Mouse (Mus musculus) thymus, postnatal 4 days (tissue): ENCODE data around the gene Ncor2.

Source experiments
- DNase-seq: peaks from one replicate; pipeline ENCODE4 v3.0.0; 2021

Ncor2 gene

DNA sequence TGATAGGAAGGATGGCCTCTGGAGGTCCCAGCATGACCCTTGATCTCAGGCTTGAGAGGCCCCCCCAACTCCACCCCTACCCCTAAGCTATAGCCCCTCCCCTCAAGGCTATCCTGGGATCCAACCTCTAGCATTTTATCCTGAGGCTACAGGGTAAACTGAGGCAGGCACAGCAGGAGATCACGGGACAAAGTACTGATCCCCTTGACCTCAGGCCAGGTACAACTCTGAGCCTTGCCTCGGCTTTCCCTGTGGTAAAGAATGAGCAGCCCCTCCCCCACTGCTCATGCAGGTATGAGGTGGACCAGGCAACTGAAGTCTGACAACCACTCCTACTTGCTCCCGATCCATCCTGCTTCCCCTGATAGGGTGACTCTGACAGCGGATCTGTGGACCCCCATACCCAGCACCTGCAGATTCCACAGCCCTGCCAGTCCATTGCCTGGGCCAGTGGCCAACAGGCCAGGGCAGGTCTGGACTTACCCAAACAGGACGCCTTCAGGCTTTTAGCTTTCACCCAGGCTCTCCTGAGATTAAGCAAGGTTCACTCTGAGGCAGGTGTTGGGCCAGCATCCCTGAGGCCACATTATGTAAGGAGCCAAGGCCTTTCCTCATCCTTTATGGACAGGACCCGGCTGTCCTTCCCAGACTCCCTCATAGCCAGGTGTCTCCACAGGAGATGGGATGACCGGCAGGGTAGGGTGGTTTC lies 11.2 kb upstream of the Ncor2 start:
- no peak for DNase-seq

DNA sequence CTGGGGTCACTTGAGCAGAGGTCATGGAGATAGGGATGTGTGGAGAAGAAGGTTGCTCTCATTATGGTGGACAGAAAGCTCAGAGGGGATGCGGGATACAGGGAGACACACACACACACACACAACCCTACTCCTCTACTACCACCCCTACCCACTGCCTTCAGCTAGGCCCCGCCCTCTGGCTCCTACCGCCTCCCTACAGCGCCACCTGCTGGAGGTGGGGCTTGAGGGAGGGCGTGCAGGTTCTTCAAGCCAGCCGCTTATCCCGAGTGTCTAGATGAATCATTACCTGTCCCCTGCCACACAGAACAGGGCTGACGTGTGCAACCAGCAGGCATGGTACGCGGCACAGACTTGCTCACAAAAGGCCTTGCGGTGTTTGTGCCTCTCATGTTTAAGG lies 10.6 kb upstream of the Ncor2 start:
- peak; percentile 96 for DNase-seq

DNA sequence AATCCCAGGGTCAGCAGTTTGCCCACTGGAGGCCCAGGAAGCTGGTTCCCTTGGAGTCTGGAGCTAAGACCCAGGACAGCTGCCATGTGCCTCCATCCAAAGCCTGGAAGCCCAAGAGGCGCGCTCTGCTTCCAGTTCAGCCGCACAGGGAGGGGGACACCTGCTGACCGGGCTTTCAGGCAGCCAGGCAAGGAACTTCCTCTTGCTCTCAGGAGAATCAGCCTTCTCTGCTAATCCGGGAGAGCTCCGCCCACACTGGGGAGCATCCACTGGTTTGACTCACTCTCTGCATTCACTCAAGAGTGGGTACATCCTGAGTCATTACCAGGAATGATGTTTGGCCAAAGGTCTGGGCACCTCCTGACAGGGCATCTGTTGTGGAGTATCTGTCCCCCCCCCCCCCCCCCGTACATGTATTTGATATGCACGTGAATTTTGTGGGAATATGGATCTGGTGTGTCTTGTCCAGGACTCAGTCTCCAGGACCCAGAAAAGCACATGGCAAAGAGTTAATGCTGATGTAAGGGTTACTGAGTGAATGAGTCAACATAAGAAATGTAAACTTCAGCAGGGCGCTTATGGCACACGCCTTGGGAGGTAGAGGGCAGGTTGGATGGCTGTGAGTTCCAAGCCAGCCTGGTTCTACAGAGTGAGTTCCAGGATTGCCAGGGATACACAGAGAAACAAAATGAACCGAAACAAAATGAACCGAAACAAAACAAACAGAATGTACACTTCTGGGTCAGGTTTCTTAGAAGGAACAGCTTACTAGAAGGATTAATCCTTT lies 10.0 kb upstream of the Ncor2 start:
- DNase-seq: no peak

DNA sequence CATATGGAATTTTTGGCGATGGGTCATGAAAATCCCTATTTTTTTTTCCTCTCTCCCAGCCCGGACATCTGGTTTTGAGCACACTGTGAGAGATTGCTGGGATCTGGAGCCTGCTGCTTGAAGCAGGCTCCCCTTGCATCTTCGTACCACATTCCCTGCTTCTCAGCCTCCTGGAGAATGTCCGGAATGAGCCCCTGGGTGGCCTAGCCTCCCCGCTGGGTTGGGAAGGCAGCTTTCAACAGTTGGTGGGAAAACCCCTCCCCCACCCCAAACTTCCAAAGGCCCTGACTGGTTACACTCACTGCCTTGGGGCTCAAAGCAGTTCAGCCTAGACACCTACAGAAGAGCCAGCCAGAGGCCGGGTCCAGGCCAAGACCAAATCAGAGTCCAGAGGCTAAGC lies 5.8 kb upstream of the Ncor2 start:
- no peak for DNase-seq

DNA sequence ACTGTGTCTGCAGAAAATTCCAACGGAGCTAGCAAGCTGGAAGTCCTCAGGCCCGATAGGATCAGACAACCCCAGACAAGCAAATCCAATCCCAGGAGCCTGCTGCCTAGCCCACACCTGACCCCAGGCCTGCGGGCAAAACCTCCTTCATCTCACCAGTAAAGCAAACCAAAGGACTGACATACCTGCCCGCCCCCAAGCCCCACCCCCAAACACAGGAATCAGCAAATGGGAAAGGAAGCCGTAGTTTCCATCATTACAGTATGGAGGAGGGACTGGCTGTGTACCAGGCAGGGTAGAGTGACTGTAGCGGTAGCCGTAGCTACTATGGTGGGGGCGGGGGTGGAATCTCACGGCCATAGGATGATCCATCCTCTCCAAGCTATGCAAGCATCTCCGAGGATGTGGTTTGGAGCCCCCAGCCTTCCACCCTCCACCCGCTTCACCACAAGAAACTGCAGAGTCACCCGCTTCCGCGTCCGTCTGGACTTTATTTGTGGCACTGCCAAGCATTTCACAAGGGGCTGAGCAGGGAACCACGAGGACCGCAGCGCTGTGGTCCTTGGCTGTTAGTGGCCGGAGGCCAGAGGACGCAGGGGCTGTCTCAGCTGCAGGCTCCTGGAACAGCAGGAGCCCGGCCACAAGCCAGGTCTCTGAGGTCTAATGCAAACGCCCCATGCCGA lies 4.4 kb upstream of the Ncor2 start:
- peak; percentile 53 for DNase-seq

DNA sequence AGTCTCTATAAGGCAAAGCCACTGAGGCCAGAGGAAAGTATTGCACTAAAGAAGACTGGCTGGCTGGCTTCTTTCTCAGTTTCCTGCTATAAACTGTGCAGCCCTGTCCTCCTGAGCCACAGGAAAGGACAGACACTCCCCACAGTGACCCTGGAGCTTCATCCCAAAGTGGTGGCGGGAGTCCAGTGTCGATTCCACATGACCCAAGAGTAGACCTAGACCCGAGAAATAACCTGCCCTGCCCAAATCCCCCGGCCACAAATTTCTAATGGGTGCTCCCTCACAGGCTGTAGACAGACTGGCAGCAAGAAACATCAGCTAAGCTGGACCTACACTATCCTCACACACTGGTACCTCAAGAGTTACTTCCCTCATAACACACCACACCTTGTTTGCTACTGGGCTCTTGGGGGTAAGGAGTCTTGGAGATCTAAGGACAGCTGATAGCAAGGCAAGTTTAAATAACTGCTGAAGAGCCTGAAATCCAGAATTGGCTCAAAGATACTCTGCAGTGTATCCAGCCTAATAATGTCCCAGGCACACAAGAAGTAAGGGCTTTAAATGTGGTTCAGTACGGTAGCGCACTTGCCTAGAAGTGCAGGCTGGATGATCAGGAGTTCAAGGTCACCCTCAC lies 1.7 kb upstream of the Ncor2 start:
- no peak for DNase-seq

DNA sequence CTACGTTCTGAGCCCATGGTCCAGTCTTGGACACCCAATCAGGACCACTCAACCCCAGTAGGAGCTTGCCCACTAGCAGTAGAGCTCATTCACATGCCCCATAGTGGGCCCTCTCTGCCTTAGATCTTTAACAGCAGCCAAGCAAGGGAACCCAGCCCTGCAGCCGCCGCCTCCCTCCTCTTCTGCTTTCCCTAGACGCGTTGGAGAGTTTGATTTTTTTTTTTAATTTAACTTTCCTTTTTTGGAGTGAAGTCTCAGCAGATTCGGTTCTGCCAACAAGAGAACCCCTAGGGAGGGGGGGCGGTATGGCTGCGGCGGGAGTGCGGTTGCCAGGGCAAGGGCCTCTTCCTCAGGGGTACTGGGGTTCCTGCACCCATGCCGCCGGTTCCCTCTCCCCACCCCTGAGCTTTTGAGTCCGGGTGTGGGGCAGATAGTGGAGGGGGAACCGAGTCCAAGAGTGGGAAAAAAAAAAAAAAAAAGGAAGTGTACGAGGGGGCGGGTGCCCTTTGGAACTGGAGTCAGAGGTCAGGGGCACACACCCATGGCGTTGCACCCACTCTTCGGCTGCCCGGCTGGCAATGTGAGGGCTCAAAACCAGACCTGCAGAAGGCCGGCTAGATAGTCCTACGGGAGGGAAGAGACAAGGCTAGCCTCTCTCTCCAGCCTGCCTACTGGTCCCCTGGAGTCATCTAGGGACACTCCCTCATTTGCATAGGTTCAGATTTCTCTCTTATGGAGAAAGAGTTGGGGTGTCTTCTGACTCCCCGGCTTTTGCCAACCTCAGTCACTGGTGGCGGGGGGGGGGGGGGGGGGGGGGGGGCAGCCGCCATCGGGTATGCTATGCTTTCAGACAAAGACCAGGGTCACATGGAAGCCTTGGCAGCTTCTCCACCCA lies 963 bp upstream of the Ncor2 start:
- peak; percentile 60 for DNase-seq

DNA sequence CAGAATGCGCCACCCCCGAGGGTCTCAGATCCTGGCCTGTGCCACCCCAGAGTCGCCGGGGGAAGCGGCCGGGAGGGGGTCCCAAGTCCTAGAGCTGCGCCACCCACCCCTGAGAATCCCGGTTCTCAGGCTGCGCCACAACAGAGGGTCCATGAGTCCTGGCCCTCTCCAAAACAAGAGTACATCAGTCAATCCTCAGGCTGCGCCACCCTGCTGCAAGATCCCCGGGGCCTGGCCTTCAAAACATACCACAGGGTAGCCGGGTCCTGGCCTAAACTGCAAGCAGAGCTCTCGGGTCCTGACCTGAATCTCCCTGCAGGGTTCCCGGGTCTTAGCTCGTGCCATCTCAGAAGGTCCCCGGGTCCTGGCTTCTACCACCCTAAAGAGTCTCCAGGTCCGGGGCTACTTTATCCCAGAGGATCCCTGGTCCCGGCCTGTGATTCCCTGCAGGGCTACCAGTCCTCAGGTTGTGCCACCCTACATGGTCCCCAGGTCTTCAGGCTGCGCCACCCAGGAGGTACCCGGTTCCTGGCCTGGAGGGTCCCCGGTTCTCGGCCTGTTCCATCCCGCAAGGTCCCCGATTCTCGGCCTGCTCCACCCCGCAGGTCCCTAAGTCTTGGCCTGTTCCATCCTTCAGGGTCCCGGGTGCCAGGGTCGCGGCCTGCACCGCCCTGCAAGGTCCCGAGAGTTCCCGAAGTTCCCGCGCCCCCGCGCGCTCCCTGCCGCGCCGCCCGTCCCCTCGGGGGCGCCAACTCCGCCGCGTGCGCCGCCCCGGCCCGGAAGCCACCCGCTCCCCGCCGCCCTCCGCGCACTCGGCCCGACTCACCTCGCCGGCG lies 630 bp downstream of the Ncor2 start:
- DNase-seq: peak; percentile 86

DNA sequence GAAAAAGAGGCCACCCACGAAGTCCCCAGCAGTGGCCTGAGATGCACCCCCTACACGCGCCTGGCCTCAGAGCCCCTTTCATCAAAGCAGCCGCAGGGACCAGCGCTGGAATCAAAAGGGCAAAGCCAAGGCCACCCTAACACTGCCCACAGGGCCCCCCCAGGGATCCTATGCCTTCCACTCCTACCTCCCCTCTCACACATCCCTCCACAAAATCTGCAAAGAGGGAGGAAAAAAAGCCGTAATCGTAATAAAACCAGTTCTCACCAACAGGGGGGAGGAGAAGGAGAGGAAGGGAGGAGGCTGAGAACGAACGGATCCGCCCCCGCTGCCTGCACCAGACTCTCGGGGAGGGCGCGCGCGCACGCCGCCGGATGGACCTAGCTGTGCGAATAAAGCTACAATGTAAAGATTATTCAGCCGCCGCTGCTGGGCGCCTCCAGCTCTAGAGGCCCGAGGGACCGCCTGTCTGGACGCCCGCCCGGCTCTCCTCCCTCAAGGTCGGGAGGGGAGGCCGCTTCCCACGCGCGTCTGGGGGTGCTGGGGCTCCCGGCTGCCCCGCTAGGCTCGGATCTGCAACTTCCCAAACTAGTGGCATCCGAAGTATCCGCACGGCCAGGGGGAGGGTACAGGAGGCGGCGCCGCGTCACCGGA lies 1.4 kb downstream of the Ncor2 start:
- DNase-seq: peak; percentile 91

DNA sequence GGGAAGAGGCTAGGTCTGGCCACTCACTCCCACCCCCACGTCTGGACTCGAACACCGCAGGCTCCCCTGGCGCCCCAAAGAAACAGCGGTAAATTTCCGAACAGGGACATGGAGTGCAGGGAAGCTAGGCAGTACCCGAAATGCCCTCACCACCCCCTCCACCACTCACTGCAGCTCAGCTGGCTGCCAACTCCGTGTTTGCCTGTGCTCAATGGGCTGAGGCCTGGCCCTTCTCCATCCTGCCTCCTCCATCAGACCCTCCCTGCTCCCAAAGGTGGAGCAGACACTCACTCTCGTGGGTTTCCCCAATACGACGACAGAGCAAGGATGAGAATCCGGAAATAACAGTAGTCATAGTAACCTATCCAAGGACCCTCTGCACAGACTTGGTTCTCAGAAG lies 2.2 kb downstream of the Ncor2 start:
- no peak for DNase-seq

DNA sequence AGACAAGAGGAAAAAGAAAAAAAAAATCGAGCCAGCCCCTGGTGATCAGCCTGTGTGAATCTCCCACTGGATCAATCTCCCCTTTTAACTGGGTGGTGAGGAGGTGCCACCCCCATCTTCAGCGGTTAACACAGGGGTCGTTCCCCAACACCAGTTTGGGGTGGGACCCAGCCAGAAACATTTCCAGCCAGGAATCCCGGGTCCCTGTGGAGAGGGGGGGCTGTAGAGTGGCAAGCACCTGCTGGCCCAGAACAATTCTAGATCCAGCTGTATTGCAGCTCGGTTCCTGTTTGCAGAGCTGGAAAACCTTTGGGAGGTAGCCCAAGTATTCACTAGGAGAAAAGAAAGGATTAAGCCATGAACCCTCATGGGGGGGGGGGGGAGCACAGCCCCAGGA lies 2.7 kb downstream of the Ncor2 start:
- no peak for DNase-seq

DNA sequence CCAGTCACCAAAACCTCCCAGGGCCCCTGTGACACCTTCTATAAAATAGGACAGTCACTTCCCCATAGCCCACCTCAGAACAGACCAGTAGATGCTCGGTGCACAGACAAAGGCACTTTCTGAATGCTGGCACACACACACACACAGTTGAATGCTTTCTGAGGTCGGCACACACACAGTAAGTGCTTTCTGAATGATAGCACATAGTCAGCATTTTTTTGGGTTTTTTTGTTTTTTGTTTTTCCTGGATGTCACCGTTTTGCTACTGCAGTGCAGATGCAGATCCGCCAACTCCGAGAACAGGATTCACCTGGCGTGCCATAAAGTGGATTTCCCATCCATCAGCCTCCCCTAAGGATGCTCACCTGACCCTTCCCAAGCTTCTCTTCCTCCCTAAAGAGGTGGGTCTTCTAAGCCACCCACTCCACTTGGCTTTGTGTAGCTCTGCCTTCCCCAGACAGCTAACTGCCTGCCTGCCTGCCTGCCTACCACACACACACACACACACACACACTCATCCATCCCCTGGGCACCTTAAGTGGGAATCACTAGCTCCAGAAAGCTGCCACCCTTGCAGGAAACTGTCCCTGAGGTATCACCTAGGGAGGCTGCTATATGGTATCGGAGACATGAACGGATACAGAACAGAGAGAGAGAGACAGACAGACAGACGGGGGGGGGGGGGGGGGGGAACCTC lies 3.2 kb downstream of the Ncor2 start:
- DNase-seq: no peak

DNA sequence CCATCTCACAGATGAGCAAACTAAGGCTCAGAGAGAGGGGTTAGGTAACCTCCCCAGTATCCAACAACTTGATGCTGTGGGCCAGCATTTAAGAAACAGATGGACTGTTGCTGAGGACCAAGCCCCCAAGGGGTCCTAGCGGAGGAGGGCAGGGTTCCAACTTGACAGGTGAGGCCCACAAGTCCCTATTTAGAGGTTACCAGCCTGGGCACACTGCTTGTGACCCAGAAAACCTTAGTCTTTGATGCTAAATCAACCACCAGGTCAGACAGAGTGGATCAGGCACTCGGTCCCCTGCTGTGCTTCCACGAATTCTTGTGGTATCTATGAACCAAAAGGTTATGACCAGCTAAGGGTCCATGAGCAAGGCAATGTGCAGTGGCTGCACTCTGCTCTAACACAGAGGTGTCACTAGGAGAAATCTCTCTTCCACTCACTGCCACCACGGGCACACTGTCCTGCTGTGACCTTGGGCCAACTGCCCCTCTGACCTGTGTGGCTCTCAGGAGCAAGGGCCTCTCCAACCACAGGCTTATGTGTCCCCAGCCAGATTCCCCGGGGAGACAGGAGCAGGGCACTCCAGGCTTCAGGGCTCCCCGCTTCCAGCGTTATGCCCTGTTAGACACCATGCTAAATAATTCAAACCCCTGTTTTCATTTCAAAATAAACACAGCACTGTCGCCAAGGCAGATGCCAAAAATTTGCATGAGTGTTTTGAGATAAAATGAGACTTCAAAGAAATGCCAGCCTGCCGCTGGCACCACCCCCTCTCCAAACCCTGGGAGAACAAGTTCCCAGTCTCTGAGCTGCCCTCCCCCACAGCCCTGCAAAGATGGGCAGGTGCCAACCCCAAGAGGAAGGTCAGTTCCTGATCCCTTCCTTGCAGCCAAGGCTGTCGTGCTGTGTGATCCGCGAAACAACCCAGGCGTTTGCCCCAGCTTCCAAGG lies 4.0 kb downstream of the Ncor2 start:
- DNase-seq: no peak

DNA sequence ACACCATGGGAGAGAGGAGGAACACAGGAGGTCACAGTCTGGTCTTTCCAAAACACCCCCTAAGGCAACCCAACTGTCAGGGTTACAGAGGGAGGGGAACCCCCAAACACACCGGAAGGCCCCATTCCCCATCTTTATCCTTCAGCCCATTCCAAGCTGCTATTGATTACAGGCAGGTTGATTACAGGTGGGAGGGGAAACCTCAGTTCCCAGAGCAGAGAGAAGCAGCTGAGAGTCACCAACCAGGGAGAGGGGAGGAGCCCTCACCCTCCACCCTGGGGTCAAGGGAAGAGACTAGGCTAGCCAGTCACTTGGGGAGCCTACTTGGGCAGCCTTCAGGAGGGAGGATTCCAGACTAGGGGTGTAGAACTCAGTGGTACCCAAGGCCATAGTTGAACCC lies 5.2 kb downstream of the Ncor2 start:
- no peak for DNase-seq

DNA sequence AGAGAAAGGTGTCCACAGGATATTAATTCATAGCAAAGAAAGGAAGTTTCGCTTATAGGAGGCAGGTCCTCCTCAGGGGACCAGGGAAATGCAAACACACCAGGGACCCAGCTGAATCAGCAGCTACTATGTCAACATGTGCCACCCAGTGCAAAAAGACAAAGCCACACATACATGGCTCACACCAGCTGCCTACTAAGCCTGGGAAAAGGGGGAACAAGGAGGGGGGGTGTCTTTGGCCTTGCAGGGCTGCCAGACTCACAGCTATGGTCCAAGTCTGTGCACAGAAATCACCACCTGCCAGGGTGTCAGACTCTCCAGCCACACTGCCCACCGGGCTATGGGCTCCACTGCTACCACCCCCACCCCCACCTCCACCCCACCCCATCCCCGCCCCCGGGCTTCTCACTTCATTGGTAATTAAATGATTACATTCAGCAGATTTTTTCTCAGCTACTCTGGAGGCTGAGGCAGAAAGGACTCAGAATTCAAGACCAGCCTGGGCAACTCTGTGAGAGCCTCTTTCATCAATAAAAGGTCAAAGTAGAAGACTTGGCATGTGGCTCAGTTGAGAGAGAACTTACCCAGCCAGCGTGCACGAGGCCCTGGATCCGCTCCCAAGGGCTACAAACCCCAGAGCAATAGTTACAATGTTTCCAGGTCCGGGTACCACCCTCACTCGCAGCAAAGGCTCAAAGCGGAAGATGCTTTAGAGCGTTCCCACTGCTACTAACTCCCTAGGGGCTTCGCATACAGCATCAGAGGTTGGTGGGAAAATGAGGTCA lies 6.0 kb downstream of the Ncor2 start:
- DNase-seq: no peak

DNA sequence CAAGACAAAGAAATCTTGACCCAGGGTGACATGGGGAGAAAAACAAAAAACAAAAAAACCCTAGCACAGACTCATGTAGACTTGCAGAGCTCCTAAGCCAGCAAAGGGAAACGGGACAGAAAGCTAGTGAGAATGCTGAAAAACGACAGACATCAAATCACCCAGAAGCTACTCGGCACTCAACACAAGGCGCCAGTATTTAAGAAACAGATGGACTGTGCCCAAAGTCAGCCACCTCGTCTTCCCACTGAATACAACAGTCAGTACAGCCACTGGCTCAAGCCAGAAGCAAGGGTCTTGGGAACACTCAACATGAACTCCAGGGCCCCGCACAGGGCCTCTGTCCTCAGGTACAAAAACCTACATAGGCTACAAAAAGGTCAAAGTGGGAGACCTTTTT lies 7.8 kb downstream of the Ncor2 start:
- no peak for DNase-seq

DNA sequence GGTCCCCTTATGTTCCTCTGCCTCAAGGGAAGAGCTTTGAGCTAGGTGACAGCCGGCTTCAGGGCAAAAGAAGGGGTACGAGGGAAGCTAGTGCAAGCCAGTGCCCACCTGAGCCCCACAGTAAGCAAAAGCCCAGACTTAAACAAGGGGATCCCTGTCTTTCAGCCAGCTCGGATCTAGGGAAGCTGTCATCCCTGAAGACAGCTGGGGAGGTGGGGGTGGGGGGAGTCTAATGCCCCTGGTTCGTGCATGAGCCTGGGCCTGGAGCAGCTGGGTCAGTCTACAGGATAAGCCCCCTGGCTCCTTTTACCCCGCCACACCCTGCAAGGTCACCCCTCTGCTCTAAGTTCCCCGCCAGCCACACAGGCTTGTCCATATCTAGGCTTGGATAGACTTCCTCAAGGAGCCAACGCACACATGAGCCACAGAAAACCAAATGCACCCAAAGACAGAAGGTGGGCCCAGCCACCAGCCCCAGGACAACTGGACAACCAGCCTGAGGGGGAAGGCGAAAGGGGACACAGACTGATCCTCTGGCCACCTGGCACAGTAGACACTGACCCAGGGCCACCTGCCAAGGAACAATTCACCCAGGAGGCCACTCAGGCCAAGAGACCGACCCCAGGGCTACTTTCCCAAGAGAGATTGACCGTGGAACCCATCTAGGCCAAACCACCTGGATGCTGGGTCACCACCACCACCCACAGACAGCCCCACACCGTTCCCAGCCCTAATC lies 8.7 kb downstream of the Ncor2 start:
- DNase-seq: no peak

DNA sequence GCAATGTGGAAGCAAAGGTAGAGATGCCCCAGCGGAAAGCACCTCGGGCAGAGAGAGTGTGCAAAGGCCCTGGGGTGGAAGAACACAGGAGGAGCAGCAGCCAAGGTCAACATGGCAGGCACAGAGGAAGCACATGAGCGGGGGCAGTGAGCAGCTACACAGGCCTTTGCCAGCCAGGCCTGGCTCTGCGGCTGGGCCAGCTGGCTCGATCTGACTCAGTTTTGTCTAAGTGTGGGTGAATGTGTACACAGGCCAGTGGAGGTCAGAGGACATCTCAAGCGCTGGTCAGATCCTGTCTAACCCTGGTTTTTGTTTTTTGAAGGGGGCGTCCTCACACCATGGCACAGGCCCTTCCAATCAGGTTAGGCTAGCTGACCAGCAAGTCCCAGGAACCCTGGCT lies 10.9 kb downstream of the Ncor2 start:
- no peak for DNase-seq
